Mouse (Mus musculus) brain, embryonic 14.5 days (tissue): ENCODE measurements around the gene Pck1.

Experiments used
- CTCF ChIP-seq: fragments of 200-500 bp; IDR thresholded peaks from 2 replicates; pipeline ENCODE4 v1.5.1; 2012; ENCODE audit warnings: inconsistent platforms, mild to moderate bottlenecking, moderate library complexity, borderline replicate concordance; ENCODE audit not compliant: insufficient read depth, insufficient read length; ENCODE audit errors: extremely low read depth
- POLR2A ChIP-seq: fragments of 200-500 bp; IDR thresholded peaks from 2 replicates; pipeline ENCODE4 v1.6.1; 2012; ENCODE audit warnings: mild to moderate bottlenecking, inconsistent platforms, borderline replicate concordance; ENCODE audit not compliant: poor library complexity, insufficient read depth, insufficient read length, severe bottlenecking; ENCODE audit errors: extremely low read depth

DNA sequence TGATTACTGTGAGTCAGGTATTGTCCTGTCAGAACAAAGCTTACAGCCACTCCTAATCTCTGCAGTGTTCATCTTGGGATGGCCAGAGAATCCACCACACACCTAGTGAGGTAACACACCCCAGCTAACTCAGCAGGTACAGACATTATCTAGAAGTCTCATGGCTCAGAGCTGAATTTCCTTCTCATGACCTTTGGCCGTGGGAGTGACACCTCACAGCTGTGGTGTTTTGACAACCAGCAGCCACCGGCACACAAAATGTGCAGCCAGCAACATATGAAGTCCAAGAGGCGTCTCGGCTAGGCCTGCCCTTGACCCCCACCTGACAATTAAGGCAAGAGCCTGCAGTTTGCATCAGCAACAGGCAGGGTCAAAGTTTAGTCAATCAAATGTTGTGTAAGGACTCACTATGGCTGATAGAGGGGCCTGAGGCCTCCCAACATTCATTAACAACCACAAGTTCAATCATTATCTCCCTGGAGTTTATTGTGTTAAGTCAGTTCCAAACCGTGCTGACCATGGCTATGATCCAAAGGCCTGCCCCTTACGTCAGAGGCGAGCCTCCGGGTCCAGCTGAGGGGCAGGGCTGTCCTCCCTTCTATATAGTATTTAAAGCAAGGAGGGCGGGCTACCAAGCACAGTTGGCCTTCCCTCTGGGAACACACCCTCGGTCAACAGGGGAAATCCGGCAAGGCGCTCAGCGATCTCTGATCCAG, at the start of gene Pck1:
- no peak for TF ChIP-seq CTCF
- no peak for TF ChIP-seq POLR2A
